In the genomic region with DNA sequence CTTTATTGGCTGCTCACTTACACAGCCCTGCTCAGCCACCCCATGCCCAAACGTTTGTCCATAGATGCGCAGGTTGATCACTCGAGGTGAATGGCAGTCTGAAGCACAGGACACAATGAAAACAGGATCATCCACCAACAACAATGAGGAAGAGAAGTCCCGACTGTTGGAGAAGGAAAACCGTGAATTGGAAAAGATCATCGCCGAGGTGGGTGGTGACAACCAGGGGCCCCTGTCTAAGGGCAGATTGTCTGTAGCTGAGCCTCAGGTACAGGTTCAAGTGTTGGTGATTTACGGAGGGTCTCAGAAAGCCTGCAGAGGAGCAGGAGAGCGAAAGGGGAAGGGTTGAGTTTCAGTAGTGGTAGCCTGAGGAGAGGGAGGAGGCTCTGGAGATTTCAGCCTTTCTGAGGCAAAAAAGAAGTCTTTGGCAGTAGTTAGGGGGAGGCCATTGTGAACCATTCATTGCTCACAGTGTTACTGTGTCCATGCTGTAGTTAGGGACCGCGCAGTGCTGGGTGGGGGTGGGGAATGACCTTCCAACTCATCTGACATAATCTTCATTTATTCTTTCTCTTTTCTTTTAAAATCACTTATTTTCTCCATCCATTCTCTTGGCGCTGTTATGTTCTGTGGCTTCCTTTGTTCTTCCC, we compare ENCODE assay signal across 19 mouse cellular contexts. TPM values are rescaled to one million over a fixed set of nuclear protein-coding genes. Genes with fewer than 3 reads are reported as not detected.
A peak's percentile ranks its signal among the peaks of the same experiment; 100 is the strongest.
DNase-seq lines count a peak whose midpoint lies in the region; ATAC-seq lines count a peak whose summit lies in the region.
"Had no signal": no experiment of that assay in that cellular context is flagged by ENCODE, and none has a peak within 500 bp of the region (broad histone marks: within the 10 kb centered on the region; RNA-seq: fewer than 3 reads in every experiment).

No protein-coding gene starts in this region.

- WGBS in intestine, embryonic 14.5 days: 86% methylated on average over 12 of the region's 12 CpGs
- WGBS in intestine, embryonic 15.5 days: 83% methylated on average over 12 of the region's 12 CpGs
- WGBS in forebrain, embryonic 13.5 days: 53% methylated on average over 12 of the region's 12 CpGs
- WGBS in hindbrain, embryonic 16.5 days: 45% methylated on average over 12 of the region's 12 CpGs
- WGBS in neural tube, embryonic 14.5 days: 59% methylated on average over 12 of the region's 12 CpGs

- H3K4me2 ChIP-seq in intestine, embryonic 14.5 days (ENCODE audit: low read length): no peak overlapping the region
- no peak overlapping the region for H3K4me2 ChIP-seq in intestine, embryonic 15.5 days (replicated peaks)
- no peak overlapping the region for H3K4me2 ChIP-seq in forebrain, embryonic 13.5 days
- no peak overlapping the region for H3K4me2 ChIP-seq in hindbrain, embryonic 16.5 days (ENCODE audit: low read length)
- H3K4me2 ChIP-seq in neural tube, embryonic 14.5 days (ENCODE audit: low read depth, low read length): no peak overlapping the region
- H3K4me2 ChIP-seq: embryonic facial prominence, embryonic 12.5 days had no signal

- DNase-seq in intestine, embryonic 14.5 days (ENCODE audit: low spot score): peak; percentile 27
- no peak for DNase-seq in lung, postnatal 10 days
- no peak for DNase-seq in cerebellum, postnatal 25 days
- DNase-seq: cerebellum, adult 9-10 months; kidney, adult 9 months; retina, postnatal 1 day had no signal

- H3K9ac ChIP-seq in intestine, embryonic 14.5 days (ENCODE audit: low read length): no peak overlapping the region
- H3K9ac ChIP-seq in intestine, embryonic 15.5 days: no peak overlapping the region
- H3K9ac ChIP-seq in forebrain, embryonic 13.5 days: no peak overlapping the region; the same call in 1 of the 2 replicates
- H3K9ac ChIP-seq in hindbrain, embryonic 16.5 days (ENCODE audit: low read depth, low read length): 0 out of 2 replicates have a peak overlapping the region, but pooled peaks have one; percentile 6
- no peak overlapping the region for H3K9ac ChIP-seq in neural tube, embryonic 14.5 days (replicated peaks; ENCODE audit: low read depth, low read length)
- H3K9ac ChIP-seq: embryonic facial prominence, embryonic 12.5 days had no signal

- H3K9me3 ChIP-seq in intestine, embryonic 14.5 days (ENCODE audit: control insufficient read depth, low read length): no peaks in the 10 kb centered on the region
- no peaks in the 10 kb centered on the region for H3K9me3 ChIP-seq in intestine, embryonic 15.5 days
- no peaks in the 10 kb centered on the region for H3K9me3 ChIP-seq in forebrain, embryonic 13.5 days (replicated peaks)
- no peaks in the 10 kb centered on the region for H3K9me3 ChIP-seq in hindbrain, embryonic 16.5 days (ENCODE audit: control insufficient read depth, low read length)
- H3K9me3 ChIP-seq in neural tube, embryonic 14.5 days (ENCODE audit: control insufficient read depth, low read length): no peaks in the 10 kb centered on the region
- H3K9me3 ChIP-seq: embryonic facial prominence, embryonic 12.5 days had no signal

- no peaks in the 10 kb centered on the region for H3K4me1 ChIP-seq in intestine, embryonic 14.5 days (replicated peaks; ENCODE audit: control insufficient read depth, insufficient read depth, low read length)
- H3K4me1 ChIP-seq in intestine, embryonic 15.5 days (replicated peaks): no peaks in the 10 kb centered on the region
- peaks cover 16% of the 10 kb centered on the region for H3K4me1 ChIP-seq in forebrain, embryonic 13.5 days
- no peaks in the 10 kb centered on the region for H3K4me1 ChIP-seq in hindbrain, embryonic 16.5 days (ENCODE audit: control insufficient read depth, insufficient read depth, low read depth, low read length)
- H3K4me1 ChIP-seq in neural tube, embryonic 14.5 days (ENCODE audit: control insufficient read depth, insufficient read depth, low read length): no peaks in the 10 kb centered on the region
- H3K4me1 ChIP-seq: embryonic facial prominence, embryonic 12.5 days had no signal

- no peaks in the 10 kb centered on the region for H3K27me3 ChIP-seq in intestine, embryonic 14.5 days (replicated peaks; ENCODE audit: control insufficient read depth, insufficient read depth, low read length)
- H3K27me3 ChIP-seq in intestine, embryonic 15.5 days (replicated peaks): no peaks in the 10 kb centered on the region
- H3K27me3 ChIP-seq in forebrain, embryonic 13.5 days: no peaks in the 10 kb centered on the region
- no peaks in the 10 kb centered on the region for H3K27me3 ChIP-seq in hindbrain, embryonic 16.5 days (replicated peaks; ENCODE audit: control insufficient read depth, insufficient read depth, low read length)
- H3K27me3 ChIP-seq in neural tube, embryonic 14.5 days (ENCODE audit: control insufficient read depth, insufficient read depth, low read length): no peaks in the 10 kb centered on the region
- H3K27me3 ChIP-seq: embryonic facial prominence, embryonic 12.5 days had no signal

- H3K36me3 ChIP-seq in intestine, embryonic 14.5 days (ENCODE audit: control insufficient read depth, insufficient read depth, low read length): peaks cover 86% of the 10 kb centered on the region
- peaks cover 20% of the 10 kb centered on the region; the same call in 1 of the 2 replicates for H3K36me3 ChIP-seq in intestine, embryonic 15.5 days
- H3K36me3 ChIP-seq in forebrain, embryonic 13.5 days (ENCODE audit: poor library complexity, severe bottlenecking): peaks cover 97% of the 10 kb centered on the region
- peaks cover 41% of the 10 kb centered on the region for H3K36me3 ChIP-seq in hindbrain, embryonic 16.5 days (ENCODE audit: control insufficient read depth, insufficient read depth, low read length)
- H3K36me3 ChIP-seq in neural tube, embryonic 14.5 days (ENCODE audit: control insufficient read depth, insufficient read depth, low read length): peaks cover 79% of the 10 kb centered on the region

- ATAC-seq in intestine, embryonic 14.5 days (replicated peaks; ENCODE audit: low FRiP score, low TSS enrichment, low read depth): no peak
- ATAC-seq in intestine, embryonic 15.5 days: no peak
- peak; percentile 57 for ATAC-seq in forebrain, embryonic 13.5 days
- peak; percentile 61 for ATAC-seq in hindbrain, embryonic 16.5 days
- ATAC-seq in neural tube, embryonic 14.5 days (ENCODE audit: low read depth): peak; percentile 35; the same call in 1 of the 2 replicates
- ATAC-seq in erythroblast, adult 5-6 weeks (replicated peaks; ENCODE audit: low FRiP score, poor library complexity, severe bottlenecking): no peak

- no peak overlapping the region for H3K27ac ChIP-seq in intestine, embryonic 14.5 days (ENCODE audit: low read depth)
- no peak overlapping the region for H3K27ac ChIP-seq in intestine, embryonic 15.5 days
- peak overlapping the region; percentile 77 for H3K27ac ChIP-seq in forebrain, embryonic 13.5 days
- peak overlapping the region; percentile 21; the same call in 1 of the 2 replicates for H3K27ac ChIP-seq in hindbrain, embryonic 16.5 days (ENCODE audit: low read depth, low read length)
- 0 out of 2 replicates have a peak overlapping the region, but pooled peaks have one; percentile 22 for H3K27ac ChIP-seq in neural tube, embryonic 14.5 days (ENCODE audit: low read depth, low read length)
- H3K27ac ChIP-seq: embryonic facial prominence, embryonic 12.5 days had no signal

- H3K4me3 ChIP-seq in intestine, embryonic 14.5 days (ENCODE audit: low read depth, low read length): no peak overlapping the region
- H3K4me3 ChIP-seq in intestine, embryonic 15.5 days (replicated peaks): no peak overlapping the region
- no peak overlapping the region for H3K4me3 ChIP-seq in forebrain, embryonic 13.5 days
- no peak overlapping the region for H3K4me3 ChIP-seq in hindbrain, embryonic 16.5 days (ENCODE audit: low read length)
- H3K4me3 ChIP-seq in neural tube, embryonic 14.5 days (ENCODE audit: low read depth, low read length): no peak overlapping the region
- H3K4me3 ChIP-seq: embryonic facial prominence, embryonic 12.5 days had no signal

RNA-seq across cellular contexts. Expression of gene Olfr90, which starts 16.1 kb away (rescaled TPM):
- polyA plus RNA-seq in intestine, embryonic 14.5 days (2014; fragmentation: Nextera tagmentation; extraction: Ambion mirVana): 0.07 TPM in 1 of 2 replicates, not detected in the other
- 0.08 TPM in 1 of 2 replicates, not detected in the other for polyA plus RNA-seq in intestine, embryonic 15.5 days (2015; fragmentation: Nextera tagmentation; extraction: Ambion mirVana)
- polyA plus RNA-seq in forebrain, embryonic 13.5 days (2015; fragmentation: Nextera tagmentation; extraction: Ambion mirVana): 0.09 and 0.10 TPM in 2 replicates
- 0.09 TPM in 1 of 2 replicates, not detected in the other for polyA plus RNA-seq in hindbrain, embryonic 16.5 days (2015; fragmentation: Nextera tagmentation; extraction: Ambion mirVana)
- polyA plus RNA-seq in neural tube, embryonic 14.5 days (2014; fragmentation: Nextera tagmentation; extraction: Ambion mirVana): 0.12 TPM in 1 of 2 replicates, not detected in the other
- not detected in 2 replicates for total RNA-seq in erythroblast, adult 5-6 weeks (2015; ENCODE audit: low replicate concordance)
- not detected in 2 replicates for total RNA-seq in erythroblast, adult 5-6 weeks (2017; ENCODE audit: low replicate concordance)
- total RNA-seq: gastrocnemius, postnatal 4 days had no signal
- polyA plus RNA-seq: embryonic facial prominence, embryonic 12.5 days; heart, postnatal 0 days; limb, embryonic 11.5 days; liver, embryonic 16.5 days; spleen, adult 2 months; testis, adult 2 months had no signal

RNA-seq across cellular contexts. Expression of gene Olfr91, which starts 25.9 kb away (rescaled TPM):
- polyA plus RNA-seq in intestine, embryonic 14.5 days (2014; fragmentation: Nextera tagmentation; extraction: Ambion mirVana): not detected in 2 replicates
- polyA plus RNA-seq in intestine, embryonic 15.5 days (2015; fragmentation: Nextera tagmentation; extraction: Ambion mirVana): not detected in 2 replicates
- not detected in 2 replicates for polyA plus RNA-seq in forebrain, embryonic 13.5 days (2015; fragmentation: Nextera tagmentation; extraction: Ambion mirVana)
- not detected in 2 replicates for polyA plus RNA-seq in hindbrain, embryonic 16.5 days (2015; fragmentation: Nextera tagmentation; extraction: Ambion mirVana)
- 0.13 TPM in 1 of 2 replicates, not detected in the other for polyA plus RNA-seq in neural tube, embryonic 14.5 days (2014; fragmentation: Nextera tagmentation; extraction: Ambion mirVana)
- not detected in 2 replicates for total RNA-seq in erythroblast, adult 5-6 weeks (2015; ENCODE audit: low replicate concordance)
- not detected in 2 replicates for total RNA-seq in erythroblast, adult 5-6 weeks (2017; ENCODE audit: low replicate concordance)
- total RNA-seq: gastrocnemius, postnatal 4 days; layer of hippocampus, postnatal 14 days had no signal
- polyA plus RNA-seq: embryonic facial prominence, embryonic 12.5 days; heart, postnatal 0 days; limb, embryonic 11.5 days; liver, embryonic 16.5 days; spleen, adult 2 months had no signal

RNA-seq across cellular contexts. Expression of gene Gabbr1, which starts 26.4 kb away (rescaled TPM):
- polyA plus RNA-seq in intestine, embryonic 14.5 days (2014; fragmentation: Nextera tagmentation; extraction: Ambion mirVana): 12.6 and 13.7 TPM in 2 replicates
- 6.0 and 7.6 TPM in 2 replicates for polyA plus RNA-seq in intestine, embryonic 15.5 days (2015; fragmentation: Nextera tagmentation; extraction: Ambion mirVana)
- 30.1 and 35.2 TPM in 2 replicates for polyA plus RNA-seq in forebrain, embryonic 13.5 days (2015; fragmentation: Nextera tagmentation; extraction: Ambion mirVana)
- 82.9 and 85.5 TPM in 2 replicates for polyA plus RNA-seq in hindbrain, embryonic 16.5 days (2015; fragmentation: Nextera tagmentation; extraction: Ambion mirVana)
- polyA plus RNA-seq in neural tube, embryonic 14.5 days (2014; fragmentation: Nextera tagmentation; extraction: Ambion mirVana): 78.9 and 103 TPM in 2 replicates
- total RNA-seq in erythroblast, adult 5-6 weeks (2015; ENCODE audit: low replicate concordance): 0.42 and 1.2 TPM in 2 replicates
- total RNA-seq in erythroblast, adult 5-6 weeks (2017; ENCODE audit: low replicate concordance): 0.85 and 1.1 TPM in 2 replicates

RNA-seq across cellular contexts. Expression of gene Olfr92, which starts 47.7 kb away (rescaled TPM):
- not detected in 2 replicates for polyA plus RNA-seq in intestine, embryonic 14.5 days (2014; fragmentation: Nextera tagmentation; extraction: Ambion mirVana)
- polyA plus RNA-seq in intestine, embryonic 15.5 days (2015; fragmentation: Nextera tagmentation; extraction: Ambion mirVana): not detected in 2 replicates
- not detected in 2 replicates for polyA plus RNA-seq in forebrain, embryonic 13.5 days (2015; fragmentation: Nextera tagmentation; extraction: Ambion mirVana)
- polyA plus RNA-seq in hindbrain, embryonic 16.5 days (2015; fragmentation: Nextera tagmentation; extraction: Ambion mirVana): not detected in 2 replicates
- not detected in 2 replicates for polyA plus RNA-seq in neural tube, embryonic 14.5 days (2014; fragmentation: Nextera tagmentation; extraction: Ambion mirVana)
- total RNA-seq in erythroblast, adult 5-6 weeks (2015; ENCODE audit: low replicate concordance): not detected in 2 replicates
- total RNA-seq in erythroblast, adult 5-6 weeks (2017; ENCODE audit: low replicate concordance): not detected in 2 replicates
- total RNA-seq: gastrocnemius, postnatal 4 days; layer of hippocampus, postnatal 14 days had no signal
- polyA plus RNA-seq: embryonic facial prominence, embryonic 12.5 days; heart, postnatal 0 days; limb, embryonic 11.5 days; liver, embryonic 16.5 days; spleen, adult 2 months; testis, adult 2 months had no signal

RNA-seq across cellular contexts. Expression of gene Mog, which starts 49.0 kb away (rescaled TPM):
- 0.14 and 0.24 TPM in 2 replicates for polyA plus RNA-seq in intestine, embryonic 14.5 days (2014; fragmentation: Nextera tagmentation; extraction: Ambion mirVana)
- polyA plus RNA-seq in intestine, embryonic 15.5 days (2015; fragmentation: Nextera tagmentation; extraction: Ambion mirVana): 0.13 and 0.14 TPM in 2 replicates
- polyA plus RNA-seq in forebrain, embryonic 13.5 days (2015; fragmentation: Nextera tagmentation; extraction: Ambion mirVana): 1.1 and 1.5 TPM in 2 replicates
- 1.6 and 1.9 TPM in 2 replicates for polyA plus RNA-seq in hindbrain, embryonic 16.5 days (2015; fragmentation: Nextera tagmentation; extraction: Ambion mirVana)
- 2.4 and 2.6 TPM in 2 replicates for polyA plus RNA-seq in neural tube, embryonic 14.5 days (2014; fragmentation: Nextera tagmentation; extraction: Ambion mirVana)
- not detected in 2 replicates for total RNA-seq in erythroblast, adult 5-6 weeks (2015; ENCODE audit: low replicate concordance)
- not detected in 2 replicates for total RNA-seq in erythroblast, adult 5-6 weeks (2017; ENCODE audit: low replicate concordance)
- total RNA-seq: gastrocnemius, postnatal 4 days had no signal
- polyA plus RNA-seq: heart, postnatal 0 days; liver, embryonic 16.5 days; spleen, adult 2 months had no signal

Comparison
In these comparisons a context has a peak if more than half of its experiments do, and no peak if none do; other contexts are left out.
1. ATAC-seq: peak in forebrain, embryonic 13.5 days (single experiment), hindbrain, embryonic 16.5 days (single experiment) and neural tube, embryonic 14.5 days (single experiment); none in intestine, embryonic 14.5 days (single experiment), intestine, embryonic 15.5 days (single experiment) and erythroblast, adult 5-6 weeks (single experiment).
2. H3K27ac ChIP-seq: peak in forebrain, embryonic 13.5 days (single experiment), hindbrain, embryonic 16.5 days (single experiment) and neural tube, embryonic 14.5 days (single experiment); none in intestine, embryonic 14.5 days (single experiment) and intestine, embryonic 15.5 days (single experiment).